Mouse (Mus musculus) liver, embryonic 14.5 days (tissue): ENCODE results near the gene Bcar3. TPM values are rescaled to one million over a fixed set of nuclear protein-coding genes. Genes with fewer than 3 reads are reported as not detected.

Experiments
- ATAC-seq: fragments of 200-750 bp; cut with Nextera tagmentation; 2 replicates; pipeline ENCODE4 v1.8.0; 2017; ENCODE audit warnings: moderate number of reproducible peaks, mild to moderate bottlenecking, moderate library complexity; ENCODE audit not compliant: insufficient read depth
- DNase-seq, 3 experiments: peaks; one replicate each; pipeline ENCODE4 v3.0.0-alpha.2; 2012 to 2013; ENCODE audit warnings: low read depth in 3 of 3, low spot score in 3 of 3
- H3K27ac ChIP-seq: fragments of 300-500 bp; sonication (generic); 2 replicates; pipeline ENCODE4 v1.5.1; 2014; ENCODE audit warnings: moderate library complexity, mild to moderate bottlenecking, control low read depth, inconsistent platforms
- H3K27me3 ChIP-seq: fragments of 300-500 bp; sonication (generic); 2 replicates; pipeline ENCODE4 v1.6.1; 2014; ENCODE audit warnings: mild to moderate bottlenecking, low read length, moderate library complexity; ENCODE audit not compliant: control insufficient read depth, insufficient read depth
- H3K36me3 ChIP-seq: fragments of 300-500 bp; sonication (generic); replicated peaks from 2 replicates; pipeline ENCODE4 v1.6.1; 2014; ENCODE audit warnings: low read depth; ENCODE audit not compliant: control insufficient read depth, insufficient read depth
- H3K4me1 ChIP-seq, 2 experiments: fragments of 200-500 bp in 1 of 2; fragments of 300-500 bp in 1 of 2; sonication (generic) in 1 of 2; replicated peaks; 2 replicates each; pipeline ENCODE4 v1.6.1; 2012 to 2014; ENCODE audit warnings: antibody characterized with exemption in 1 of 2, inconsistent platforms in 1 of 2, low read length in 1 of 2; ENCODE audit not compliant: control insufficient read depth in 2 of 2, insufficient read depth in 2 of 2
- H3K4me2 ChIP-seq: fragments of 300-500 bp; sonication (generic); 2 replicates; pipeline ENCODE4 v1.6.1; 2014; ENCODE audit warnings: low read depth, mild to moderate bottlenecking, control low read depth, moderate library complexity
- H3K4me3 ChIP-seq, 2 experiments: fragments of 200-500 bp in 1 of 2; fragments of 300-500 bp in 1 of 2; sonication (generic) in 1 of 2; 2 replicates each; pipeline ENCODE4 v1.5.1; 2012 to 2014; ENCODE audit warnings: low read depth in 2 of 2, low read length in 2 of 2, mild to moderate bottlenecking in 2 of 2, control low read depth in 1 of 2, inconsistent platforms in 1 of 2, moderate library complexity in 1 of 2; ENCODE audit not compliant: insufficient read depth in 1 of 2
- H3K9ac ChIP-seq: fragments of 300-500 bp; sonication (generic); replicated peaks from 2 replicates; pipeline ENCODE4 v1.6.1; 2014; ENCODE audit warnings: mild to moderate bottlenecking, control low read depth, moderate library complexity
- H3K9me3 ChIP-seq: fragments of 300-500 bp; sonication (generic); 2 replicates; pipeline ENCODE4 v1.6.1; 2016; ENCODE audit warnings: low read length, mixed read lengths; ENCODE audit not compliant: control insufficient read depth
- CTCF ChIP-seq: IDR thresholded peaks from 2 replicates; pipeline ENCODE4 v1.5.1; 2016; ENCODE audit warnings: antibody characterized with exemption, low read depth, control low read depth
- EP300 ChIP-seq: IDR thresholded peaks from 2 replicates; pipeline ENCODE4 v1.6.1; 2016; ENCODE audit warnings: antibody characterized with exemption, low read depth
- WGBS: fragments of 180-500 bp; shearing (Covaris S2); extraction: QIAGEN DNeasy Blood & Tissue Kit; methylation state at CpG from one replicate; pipeline ENCODE4 v1.1.7; 2014; ENCODE audit not compliant: insufficient replicate concordance; 5-methylcytosine and 5-hydroxymethylcytosine counted together
- polyA plus RNA-seq, 2 experiments: library from polyadenylated mRNA; depleted of rRNA in 1 of 2; stranded (reverse) in 1 of 2; unstranded in 1 of 2; fragments of >200 nt; fragmentation: Nextera tagmentation in 1 of 2; extraction: Ambion mirVana in 1 of 2; gene quantifications; 2 replicates each; pipeline versions ENCODE4 v1.2.1 to v1.2.3; 2012 to 2014

The Bcar3 gene
- polyA plus RNA-seq, 2 experiments, result 3.1 to 3.5 TPM

DNA sequence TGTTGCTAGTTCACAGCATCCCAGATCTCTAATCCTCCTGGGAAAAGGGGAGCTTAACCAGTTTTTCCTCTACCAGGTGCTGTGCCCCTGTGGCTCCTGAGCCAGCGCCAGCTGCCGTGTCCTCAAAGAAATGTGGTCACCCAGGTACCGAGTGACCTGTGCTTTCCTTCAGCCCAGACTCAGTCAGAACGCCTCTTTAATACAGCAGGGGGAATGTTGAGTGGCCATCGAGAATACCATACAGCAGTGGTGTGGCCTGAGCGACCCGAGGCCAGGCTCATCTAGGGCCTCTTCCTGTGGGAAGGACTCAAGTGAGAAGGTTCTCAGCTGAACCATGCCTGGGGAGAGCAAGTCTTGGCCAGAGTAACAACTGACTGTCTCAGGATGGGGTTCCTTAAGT is 156.1 kb downstream of the Bcar3 start:
- Histone ChIP-seq H3K4me1 (no peaks in the 10 kb centered on the region), H3K4me2 (no peak overlapping the region), H3K9me3 (no peaks in the 10 kb centered on the region), H3K9ac (no peak overlapping the region), H3K27ac (no peak overlapping the region), H3K4me3 (no peak overlapping the region), H3K27me3 (no peaks in the 10 kb centered on the region), H3K36me3 (no peaks in the 10 kb centered on the region)
- 48% methylated on average over 7 of the region's 7 CpGs for WGBS
- TF ChIP-seq CTCF (no peak), EP300 (no peak)
- DNase-seq (no peak), ATAC-seq (no peak)

- no peak overlapping the region for H3K27ac ChIP-seq
- H3K9me3 ChIP-seq, result no peaks in the 10 kb centered on the region
- TF ChIP-seq CTCF, result no peak
- no peak for TF ChIP-seq EP300
- peaks cover 0 to 4% of the 10 kb centered on the region in 2 experiments; a peak in 2 of 4 replicates for H3K4me1 ChIP-seq
- no peaks in the 10 kb centered on the region for H3K27me3 ChIP-seq
- no peak for DNase-seq
- ATAC-seq, result no peak
- H3K4me2 ChIP-seq, result no peak overlapping the region
- H3K4me3 ChIP-seq, result no peak overlapping the region
- 76% methylated on average over 11 of the region's 11 CpGs for WGBS
- H3K36me3 ChIP-seq, result no peaks in the 10 kb centered on the region
- H3K9ac ChIP-seq, result no peak overlapping the region
Measured at GRCm38 (mm10) chr3:122453875-122454274, 159.9 kb downstream of the Bcar3 start.

DNA sequence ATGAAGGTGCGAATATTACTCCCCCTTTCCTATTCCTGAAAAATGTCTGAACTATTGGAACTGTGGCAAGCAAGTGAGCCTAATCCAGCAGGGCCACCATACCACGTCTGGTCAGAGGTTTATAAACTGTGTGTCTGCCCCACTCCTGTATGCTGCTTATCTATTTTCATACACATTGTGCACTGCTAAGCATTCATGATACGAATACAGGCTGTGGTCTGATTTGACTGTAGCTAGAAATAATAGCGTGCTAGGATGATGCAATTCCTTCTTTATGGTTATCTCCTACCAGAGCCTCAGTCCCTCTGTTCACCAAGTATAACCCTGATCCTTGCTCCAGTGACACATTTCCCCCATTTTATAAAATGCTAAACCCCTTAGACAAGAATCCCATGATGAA is 162.2 kb downstream of the Bcar3 start:
- H3K9ac ChIP-seq, result no peak overlapping the region
- 30% methylated on average over 4 of the region's 4 CpGs for WGBS
- H3K9me3 ChIP-seq, result no peaks in the 10 kb centered on the region
- no peak overlapping the region for H3K4me2 ChIP-seq
- peak; percentile 79 for ATAC-seq
- H3K27me3 ChIP-seq, result no peaks in the 10 kb centered on the region
- no peak overlapping the region for H3K27ac ChIP-seq
- H3K4me1 ChIP-seq, result peaks cover 0 to 4% of the 10 kb centered on the region in 2 experiments; a peak in 2 of 4 replicates
- no peak overlapping the region for H3K4me3 ChIP-seq
- no peak for DNase-seq
- H3K36me3 ChIP-seq, result no peaks in the 10 kb centered on the region
- TF ChIP-seq CTCF, result no peak
- TF ChIP-seq EP300, result no peak

- Histone ChIP-seq H3K4me2 (no peak overlapping the region), H3K4me1 (peaks cover 0 to 4% of the 10 kb centered on the region in 2 experiments; a peak in 2 of 4 replicates), H3K4me3 (no peak overlapping the region), H3K9me3 (no peaks in the 10 kb centered on the region), H3K9ac (no peak overlapping the region), H3K27me3 (no peaks in the 10 kb centered on the region), H3K27ac (no peak overlapping the region), H3K36me3 (no peaks in the 10 kb centered on the region)
- ATAC-seq (no peak), DNase-seq (no peak)
- 63% methylated on average over 4 of the region's 4 CpGs for WGBS
- TF ChIP-seq EP300 (no peak), CTCF (no peak)
Measured at GRCm38 (mm10) chr3:122456807-122457206, 162.9 kb downstream of the Bcar3 start.

GRCm38 (mm10) chr3:122457723-122458122 is 163.8 kb downstream of the Bcar3 start:
- no peak overlapping the region for H3K4me2 ChIP-seq
- H3K27me3 ChIP-seq, result no peaks in the 10 kb centered on the region
- no peak for TF ChIP-seq EP300
- no peak for TF ChIP-seq CTCF
- no peaks in the 10 kb centered on the region for H3K9me3 ChIP-seq
- ATAC-seq (no peak), DNase-seq (no peak)
- H3K27ac ChIP-seq, result no peak overlapping the region
- no peaks in the 10 kb centered on the region for H3K36me3 ChIP-seq
- H3K9ac ChIP-seq, result no peak overlapping the region
- peaks cover 0 to 4% of the 10 kb centered on the region in 2 experiments; a peak in 2 of 4 replicates for H3K4me1 ChIP-seq
- WGBS, result 44% methylated on average over 1 of the region's 1 CpGs
- H3K4me3 ChIP-seq, result no peak overlapping the region
